Mouse (Mus musculus): ENCODE measurements around the gene Elf3. TPM values are rescaled to one million over a fixed set of nuclear protein-coding genes. Genes with fewer than 3 reads are reported as not detected.

Elf3 gene
- total RNA-seq, 2 experiments from 2014 or later = 0.22 to 0.28 TPM

GRCm38 (mm10) chr1:135227339-135227950 is 30.9 kb downstream of the Elf3 start:
- Histone ChIP-seq H3K27ac (no peak overlapping the region), H3K4me3 (no peak overlapping the region)
- intact Hi-C loops (cut with DNase I) = no loop called here
- no peak for DNase-seq
- no peak for TF ChIP-seq CTCF (IDR thresholded peaks at IDR 0.05)

- DNase-seq = no peak
- intact Hi-C loops (cut with DNase I) = no loop called here
- H3K27ac ChIP-seq = no peak overlapping the region
- H3K4me3 ChIP-seq = no peak overlapping the region
- no peak for TF ChIP-seq CTCF (IDR thresholded peaks at IDR 0.05)
Measured at GRCm38 (mm10) chr1:135224981-135225604, 33.3 kb downstream of the Elf3 start.

DNA sequence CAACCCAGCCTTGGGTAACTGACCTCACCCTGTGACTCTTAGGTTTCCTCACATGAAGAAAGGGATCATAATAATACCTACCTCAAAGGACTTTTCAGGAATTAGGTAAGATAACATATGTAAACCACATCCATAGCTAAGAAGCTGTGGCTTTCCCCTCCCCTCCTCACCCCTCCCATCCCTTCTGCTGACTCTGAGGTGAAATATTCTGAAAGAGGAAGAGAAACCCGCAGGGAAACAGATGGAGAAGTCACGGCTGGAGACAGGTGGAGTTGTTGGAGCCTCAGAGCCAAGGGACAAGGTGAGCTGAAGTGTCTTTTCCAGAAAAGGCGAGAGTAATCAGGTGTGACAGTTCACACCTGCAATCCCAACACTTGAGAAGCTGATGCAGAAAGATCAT is 34.2 kb downstream of the Elf3 start:
- intact Hi-C loops (cut with DNase I) = no loop called here
- no peak overlapping the region for H3K27ac ChIP-seq
- H3K4me3 ChIP-seq = no peak overlapping the region
- no peak for DNase-seq
- no peak for TF ChIP-seq CTCF (IDR thresholded peaks at IDR 0.05)

DNA sequence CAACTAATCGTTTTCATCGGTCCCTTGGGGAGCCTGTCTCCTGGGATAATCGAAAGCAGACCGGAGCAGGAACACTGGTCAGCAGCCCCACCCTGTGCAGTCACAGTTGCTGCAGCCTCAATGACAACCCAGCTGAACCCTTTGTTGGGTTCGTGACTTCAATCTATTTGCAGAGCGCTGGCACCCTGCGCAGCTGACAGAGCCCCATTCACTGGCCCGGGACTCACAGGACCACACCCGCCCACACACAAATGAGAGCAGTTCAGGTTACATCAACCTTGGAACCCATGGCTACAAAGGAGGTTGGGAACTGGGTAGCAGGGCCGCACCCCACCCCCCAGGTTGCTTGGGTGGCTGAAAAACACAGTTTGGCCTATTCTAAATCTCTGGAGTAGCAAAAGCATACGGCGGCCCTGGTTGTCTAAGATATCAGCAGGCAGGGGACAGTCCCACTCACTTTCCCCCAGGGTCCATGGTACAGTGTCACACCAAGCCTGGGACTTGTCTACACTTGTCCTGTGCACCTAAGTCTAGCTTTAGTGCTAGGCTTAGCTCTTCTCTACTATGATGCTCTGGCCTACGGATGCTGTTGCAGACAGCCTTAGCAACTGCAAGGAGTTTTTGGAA is 40.6 kb downstream of the Elf3 start:
- DNase-seq = peak; percentile 27
- intact Hi-C loops (cut with DNase I) = no loop called here
- no peak for TF ChIP-seq CTCF (IDR thresholded peaks at IDR 0.05)
- Histone ChIP-seq H3K27ac (no peak overlapping the region), H3K4me3 (no peak overlapping the region)

DNA sequence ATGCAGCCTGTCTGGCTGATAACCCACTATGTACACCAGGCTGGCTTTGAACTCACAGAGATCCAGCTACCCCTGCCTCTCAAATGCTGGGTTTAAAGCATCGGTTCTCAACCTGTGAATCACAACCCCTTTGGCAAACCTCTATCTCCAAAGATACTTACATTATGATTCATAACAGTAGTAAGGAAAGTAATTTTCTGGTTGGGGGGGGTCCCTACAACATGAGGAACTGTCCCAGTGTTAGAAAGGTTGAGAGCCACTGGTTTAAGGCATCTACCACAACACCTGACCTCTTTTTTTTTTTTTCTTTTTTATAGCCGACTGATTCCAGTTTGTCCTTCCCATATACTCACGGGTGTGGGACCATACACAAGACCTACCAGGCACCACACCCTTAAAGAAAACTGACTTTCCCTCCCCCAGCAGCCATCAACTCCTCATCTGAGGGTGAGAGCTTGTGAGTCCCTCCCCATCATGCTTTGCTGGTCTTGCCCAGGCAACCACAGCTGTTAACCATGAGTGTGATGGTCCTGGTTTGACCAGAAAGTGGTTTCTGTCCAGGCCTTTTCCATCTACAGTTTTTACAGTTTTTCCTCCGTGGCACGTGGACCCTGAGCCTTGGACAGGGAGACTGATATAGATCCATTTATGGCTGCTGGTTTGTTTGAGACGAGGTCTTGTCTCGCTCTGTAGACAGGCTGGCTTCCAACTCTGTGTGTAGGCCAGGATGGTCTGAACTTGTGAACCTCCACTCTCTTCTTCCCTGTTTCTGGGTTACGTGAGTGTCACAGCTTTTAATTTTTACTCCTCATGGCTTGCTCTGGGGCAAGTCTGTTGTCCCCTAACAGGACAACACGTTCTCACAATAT is 44.4 kb downstream of the Elf3 start:
- H3K27ac ChIP-seq = no peak overlapping the region
- H3K4me3 ChIP-seq = no peak overlapping the region
- DNase-seq = no peak
- intact Hi-C loops (cut with DNase I) = no loop called here
- no peak for TF ChIP-seq CTCF (IDR thresholded peaks at IDR 0.05)

DNA sequence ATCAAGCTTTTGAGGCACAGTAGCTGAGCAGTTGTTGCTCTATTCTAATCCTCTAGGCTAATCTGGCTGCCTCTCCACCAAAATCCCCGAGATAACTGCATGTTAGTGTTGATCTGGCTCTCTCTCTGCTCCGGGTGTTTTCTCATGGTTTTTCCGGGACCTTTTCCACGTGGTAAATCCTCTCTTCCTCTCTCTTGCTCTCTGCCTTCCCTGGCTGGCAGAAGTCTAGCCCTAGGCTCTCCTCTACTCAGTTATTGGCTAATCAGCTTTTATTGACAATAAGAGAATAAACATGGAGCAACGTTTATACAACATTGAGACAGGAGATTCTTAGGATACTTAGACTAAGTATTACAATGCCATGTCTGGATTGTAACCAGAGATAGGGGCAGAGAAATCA is 47.9 kb downstream of the Elf3 start:
- Histone ChIP-seq H3K27ac (no peak overlapping the region), H3K4me3 (no peak overlapping the region)
- intact Hi-C loops (cut with DNase I) = no loop called here
- no peak for TF ChIP-seq CTCF (IDR thresholded peaks at IDR 0.05)
- DNase-seq = no peak

DNA sequence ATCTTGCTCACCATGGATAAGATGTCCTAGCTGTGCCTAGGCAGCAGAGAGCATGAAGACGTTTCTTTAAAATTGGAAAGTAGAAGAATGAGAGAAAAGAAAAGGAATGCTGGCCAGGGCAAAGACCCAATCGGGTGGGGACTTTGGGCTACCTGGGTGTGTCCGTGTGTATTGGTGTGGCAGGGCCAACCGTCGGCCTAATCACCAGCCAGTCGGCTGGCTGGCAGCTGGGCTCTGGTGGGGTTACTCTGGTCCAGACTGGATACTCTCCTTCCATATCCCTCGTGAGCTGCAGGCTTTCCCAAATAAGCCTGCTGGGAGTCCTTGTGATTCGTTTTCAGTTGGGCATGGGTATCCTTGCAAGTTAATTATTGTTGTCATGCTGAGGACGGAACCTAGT is 49.7 kb downstream of the Elf3 start:
- no peak for DNase-seq
- TF ChIP-seq CTCF (IDR thresholded peaks at IDR 0.05) = no peak
- no peak overlapping the region for H3K4me3 ChIP-seq
- intact Hi-C loops (cut with DNase I) = no loop called here
- H3K27ac ChIP-seq = no peak overlapping the region

DNA sequence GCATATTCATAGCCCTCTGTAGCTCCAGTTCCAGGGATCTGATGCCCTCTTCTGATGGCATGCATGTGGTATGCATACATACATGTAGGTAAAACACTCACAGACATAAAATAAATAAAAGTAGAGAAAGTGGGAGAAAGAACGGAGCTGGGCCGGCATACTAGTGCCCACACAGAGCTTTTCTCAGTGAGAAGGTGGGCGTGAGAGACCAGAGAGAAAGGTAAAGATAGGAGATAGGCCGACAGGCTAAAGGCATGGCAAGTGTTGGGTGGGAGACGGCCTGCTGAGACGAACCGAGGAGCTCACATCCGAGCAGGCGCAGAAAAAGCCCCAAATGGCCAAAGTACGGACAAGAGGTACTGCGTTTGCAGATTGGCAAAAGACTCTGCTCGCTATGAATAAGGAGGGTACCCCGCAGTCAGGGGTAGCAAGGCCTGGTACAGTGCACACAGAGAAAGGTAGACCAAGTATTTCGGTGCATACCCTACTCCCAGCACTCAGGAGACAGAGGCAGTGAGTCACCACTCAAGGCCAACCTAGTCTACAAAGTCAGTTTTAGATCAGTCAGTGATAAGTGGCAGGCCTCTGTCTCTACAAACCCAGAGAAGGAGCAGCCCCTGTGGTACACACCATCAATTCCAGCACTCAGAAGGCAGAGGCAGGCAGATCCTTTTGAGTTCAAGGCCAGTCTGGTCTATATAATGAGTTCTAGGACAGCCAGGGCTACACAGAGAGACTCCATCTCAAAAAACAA is 51.6 kb downstream of the Elf3 start:
- TF ChIP-seq CTCF (IDR thresholded peaks at IDR 0.05) = no peak
- H3K4me3 ChIP-seq = no peak overlapping the region
- intact Hi-C loops (cut with DNase I) = no loop called here
- no peak for DNase-seq
- no peak overlapping the region for H3K27ac ChIP-seq

DNA sequence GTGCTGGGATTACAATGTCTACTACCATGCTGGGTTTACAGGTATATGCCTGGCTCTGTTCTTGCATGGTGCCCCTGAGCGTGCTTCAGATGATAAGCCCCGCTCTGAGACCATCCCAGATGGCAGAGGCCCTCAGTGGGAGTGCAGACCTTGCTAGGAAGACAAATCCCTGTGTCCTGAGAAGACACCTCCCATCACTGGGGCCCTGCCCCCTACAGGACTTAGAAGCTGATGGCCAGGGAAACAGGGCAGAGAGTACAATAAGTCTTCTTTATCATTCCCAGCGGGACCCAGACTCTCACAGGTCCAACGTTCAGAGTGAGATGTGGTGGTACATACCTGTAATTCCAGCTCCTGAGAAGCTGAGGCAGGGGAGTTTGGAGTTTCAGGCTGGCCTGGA is 53.1 kb downstream of the Elf3 start:
- H3K27ac ChIP-seq = no peak overlapping the region
- TF ChIP-seq CTCF (IDR thresholded peaks at IDR 0.05) = no peak
- no peak overlapping the region for H3K4me3 ChIP-seq
- no peak for DNase-seq
- intact Hi-C loops (cut with DNase I) = no loop called here

- DNase-seq = no peak
- intact Hi-C loops (cut with DNase I) = no loop called here
- TF ChIP-seq CTCF (IDR thresholded peaks at IDR 0.05) = no peak
Measured at GRCm38 (mm10) chr1:135204196-135205126, 53.9 kb downstream of the Elf3 start.

More at GRCm38 (mm10) chr1:135204196-135205126, 53.9 kb downstream of the Elf3 start:
- no peak overlapping the region for H3K4me3 ChIP-seq
- H3K27ac ChIP-seq = no peak overlapping the region

Other genes starting within 250 kb of the Elf3 start
- under 1 TPM; 0.08 to 0.86 TPM for gene Lgr6, start 153.3 kb downstream of the Elf3 start, total RNA-seq (2021)
- under 1 TPM in 1 of 2 experiments, not detected in 1; 0.17 TPM for gene Ptpn7, start 125.9 kb downstream of the Elf3 start, total RNA-seq (2021)
- gene Arl8a, start 111.7 kb downstream of the Elf3 start, total RNA-seq (2021) = 10 to 100 TPM; 16.5 to 17.8 TPM
- under 1 TPM; 0.38 to 0.56 TPM for gene Gpr37l1, start 90.9 kb downstream of the Elf3 start, total RNA-seq (2021)
- gene Rnpep, start 25.5 kb upstream of the Elf3 start, total RNA-seq (2021) = 10 to 100 TPM; 11.9 to 15.8 TPM
- gene Timm17a, start 55.2 kb upstream of the Elf3 start, total RNA-seq (2021) = 100 to 1,000 TPM; 282 to 343 TPM
- 1 to 10 TPM; 4.5 to 5.3 TPM for gene Lmod1, start 66.2 kb upstream of the Elf3 start, total RNA-seq (2021)
- gene Shisa4, start 116.7 kb upstream of the Elf3 start, total RNA-seq (2021) = 100 to 1,000 TPM; 139 to 152 TPM
- gene Ipo9, start 171.9 kb upstream of the Elf3 start, total RNA-seq (2021) = 10 to 100 TPM; 24.0 to 27.8 TPM

Data from gastrocnemius, adult 2 months (tissue).